Mouse (Mus musculus): ENCODE results near the gene Jmjd8.
A peak's percentile ranks its signal among the peaks of the same experiment; 100 is the strongest.

Gene Jmjd8

DNA sequence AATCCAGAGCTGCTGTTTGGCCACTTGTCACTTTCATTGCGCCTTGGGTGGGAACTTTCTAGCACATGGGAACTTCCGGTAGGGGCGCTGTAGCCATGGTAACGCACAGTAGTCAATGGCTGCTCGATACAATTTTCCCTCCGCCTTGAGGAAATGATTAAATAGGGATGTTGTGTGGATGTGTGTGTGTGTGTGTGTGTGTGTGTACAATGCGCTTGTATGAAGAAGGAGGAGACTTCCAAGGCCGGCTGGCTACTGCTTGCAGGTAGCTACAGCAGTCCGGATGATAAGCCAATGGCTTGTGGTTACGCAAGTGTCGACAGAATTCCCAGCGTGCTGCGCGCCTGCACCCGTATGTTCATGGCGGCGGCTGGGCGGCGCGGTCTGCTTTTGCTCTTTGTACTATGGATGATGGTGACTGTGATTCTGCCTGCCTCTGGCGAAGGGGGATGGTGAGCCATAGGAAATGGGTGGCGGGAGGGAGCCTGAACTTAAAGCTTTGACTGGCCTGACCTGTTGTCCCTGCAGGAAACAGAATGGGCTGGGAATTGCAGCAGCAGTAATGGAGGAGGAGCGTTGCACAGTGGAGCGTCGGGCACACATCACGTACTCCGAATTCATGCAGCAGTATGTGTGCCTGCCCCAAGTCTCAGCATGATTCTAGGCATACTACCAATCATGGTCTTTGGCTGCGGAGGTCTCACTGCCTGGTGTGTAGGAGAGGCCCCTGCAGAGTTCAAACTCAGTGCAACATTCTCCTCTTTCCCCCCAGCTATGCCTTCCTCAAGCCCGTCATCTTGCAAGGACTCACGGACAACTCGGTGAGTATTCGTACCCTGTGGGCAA is at the start of gene Jmjd8:
Gene Jmjd8, plus strand, starts transcription at position 156 of the 846 bp plus-strand sequence.
- peak; percentile 86 to 87 for DNase-seq

DNA sequence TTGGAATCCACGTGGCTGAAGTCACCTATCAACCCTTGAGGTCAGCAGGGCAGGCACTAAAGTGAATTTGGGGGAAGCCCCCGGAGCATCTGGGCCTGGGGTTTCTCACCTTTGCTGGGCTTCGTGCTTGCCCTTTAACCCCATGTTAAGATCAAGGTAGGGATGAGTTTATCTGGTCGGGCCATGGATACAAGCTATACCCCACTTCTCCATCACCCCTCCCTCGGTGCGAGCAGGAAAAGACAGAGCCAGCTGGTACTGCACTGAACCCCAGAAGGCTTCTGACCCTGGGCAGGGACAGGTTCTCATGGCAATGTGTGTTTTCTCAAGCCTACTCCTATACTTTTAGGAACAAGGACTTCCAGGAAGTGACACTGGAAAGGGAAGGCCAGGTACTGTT is 47.3 kb upstream of the Jmjd8 start:
- no peak for DNase-seq

- peak; percentile 57 to 69 for DNase-seq
Measured at GRCm38 (mm10) chr17:25783086-25783485, 45.6 kb upstream of the Jmjd8 start.

- DNase-seq, result no peak
Measured at GRCm38 (mm10) chr17:25783861-25784574, 44.6 kb upstream of the Jmjd8 start.

- peak; percentile 96 to 99 for DNase-seq
Measured at GRCm38 (mm10) chr17:25785281-25785745, 43.4 kb upstream of the Jmjd8 start, which contains the start of gene Haghl. Gene Haghl (minus strand): TSS chr17:25785673.

DNA sequence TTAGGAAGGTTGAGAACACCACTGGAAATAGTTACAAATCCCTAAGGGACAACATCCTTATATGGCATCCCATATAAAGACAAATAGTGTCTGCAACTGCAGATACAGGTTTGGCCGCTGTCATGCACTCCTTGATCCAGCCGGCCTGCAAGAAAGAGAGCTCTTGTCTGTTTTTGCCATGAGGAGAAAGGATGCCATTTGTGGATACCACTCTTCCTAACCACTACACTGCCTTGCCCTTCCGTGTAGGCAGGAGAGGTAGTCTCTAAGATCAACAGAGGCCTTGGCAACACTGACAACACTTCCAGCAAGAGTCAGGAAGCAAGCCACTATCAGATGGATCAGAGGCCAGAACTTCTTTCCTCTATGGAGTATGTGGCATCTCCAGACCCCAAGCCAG is 42.4 kb upstream of the Jmjd8 start, which contains the start of gene Ccdc78:
Gene Ccdc78, plus strand, starts transcription at position 301 of the 400 bp plus-strand sequence.
- peak in 1 of 2 experiments; percentile 11 for DNase-seq

DNA sequence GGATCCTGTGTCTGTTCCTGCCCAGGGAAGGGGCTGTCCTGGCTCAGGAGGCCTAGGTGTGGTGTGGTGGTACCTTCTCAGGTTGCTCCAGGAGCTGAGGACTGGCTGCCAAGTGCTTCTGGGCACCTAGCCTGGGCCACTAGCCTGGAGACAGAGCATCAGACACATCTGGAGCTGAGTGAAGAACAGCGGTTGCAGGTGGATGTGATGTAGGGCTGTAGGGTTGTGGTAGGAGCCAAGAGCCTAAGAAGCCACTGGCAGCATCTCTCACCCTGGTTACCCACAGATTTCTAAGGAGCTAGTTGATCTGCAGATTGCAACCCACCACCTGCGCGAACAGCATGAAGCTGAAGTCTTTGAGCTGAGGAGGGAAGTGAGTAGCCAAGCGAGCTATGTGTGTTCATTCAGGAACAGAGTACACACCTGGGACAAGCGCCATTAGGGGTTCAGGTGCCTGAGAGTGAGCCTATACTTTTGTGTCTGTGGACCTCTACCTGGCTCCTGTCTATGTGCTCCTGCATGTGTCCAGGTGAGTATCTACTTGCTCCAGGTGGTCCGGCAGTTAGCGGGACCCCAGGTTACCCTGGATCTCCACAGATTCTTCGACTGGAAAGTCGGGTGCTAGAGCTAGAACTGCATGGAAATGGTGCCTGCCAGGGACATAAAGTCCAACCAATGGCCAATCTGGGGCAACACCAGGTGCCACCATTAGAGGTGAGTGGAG is 41.7 kb upstream of the Jmjd8 start:
- peak in 1 of 2 experiments; percentile 12 for DNase-seq

GRCm38 (mm10) chr17:25791320-25791842 is 37.3 kb upstream of the Jmjd8 start:
- DNase-seq, result peak in 1 of 2 experiments; percentile 28

- peak; percentile 79 to 90 for DNase-seq
Measured at GRCm38 (mm10) chr17:25791843-25792527, 36.7 kb upstream of the Jmjd8 start.

- peak in 1 of 2 experiments; percentile 62 for DNase-seq
Measured at GRCm38 (mm10) chr17:25792615-25793014, 36.1 kb upstream of the Jmjd8 start, which contains the start of gene Fam173a. Gene Fam173a (minus strand): TSS chr17:25792901.

- peak; percentile 22 to 27 for DNase-seq
Measured at GRCm38 (mm10) chr17:25794197-25794596, 34.5 kb upstream of the Jmjd8 start.

DNA sequence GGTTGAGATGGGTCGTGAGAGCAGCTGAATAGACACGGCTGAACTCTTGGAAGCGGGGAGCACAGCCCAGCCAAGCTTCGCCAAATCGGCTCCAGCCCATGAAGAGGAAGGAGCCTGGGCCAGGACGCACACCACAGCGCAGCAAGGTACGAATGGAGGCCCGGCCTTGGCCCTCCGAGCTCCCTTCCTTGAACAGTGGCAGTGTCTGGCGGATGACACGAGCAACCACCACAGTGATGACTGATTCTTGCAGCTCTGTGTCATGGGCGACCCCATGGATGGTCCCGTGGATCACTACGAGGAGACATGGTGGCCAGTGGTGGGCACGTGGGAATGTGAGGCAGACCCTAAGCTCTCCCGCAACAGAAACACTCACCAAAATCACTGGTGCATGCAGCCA is 33.7 kb upstream of the Jmjd8 start:
- DNase-seq, result no peak

- DNase-seq, result peak; percentile 37 to 53
Measured at GRCm38 (mm10) chr17:25795609-25796092, 33.0 kb upstream of the Jmjd8 start, which contains the start of gene AC134908.4. Gene AC134908.4 (minus strand): TSS chr17:25795659.

- DNase-seq, result peak in 1 of 2 experiments; percentile 45
Measured at GRCm38 (mm10) chr17:25796211-25796771, 32.4 kb upstream of the Jmjd8 start.

- DNase-seq, result peak; percentile 73 to 81
Measured at GRCm38 (mm10) chr17:25796951-25797369, 31.7 kb upstream of the Jmjd8 start, which contains the start of gene Metrn. Gene Metrn (minus strand): TSS chr17:25797136.

- peak; percentile 74 to 75 for DNase-seq
Measured at GRCm38 (mm10) chr17:25801029-25801428, 27.6 kb upstream of the Jmjd8 start.

DNA sequence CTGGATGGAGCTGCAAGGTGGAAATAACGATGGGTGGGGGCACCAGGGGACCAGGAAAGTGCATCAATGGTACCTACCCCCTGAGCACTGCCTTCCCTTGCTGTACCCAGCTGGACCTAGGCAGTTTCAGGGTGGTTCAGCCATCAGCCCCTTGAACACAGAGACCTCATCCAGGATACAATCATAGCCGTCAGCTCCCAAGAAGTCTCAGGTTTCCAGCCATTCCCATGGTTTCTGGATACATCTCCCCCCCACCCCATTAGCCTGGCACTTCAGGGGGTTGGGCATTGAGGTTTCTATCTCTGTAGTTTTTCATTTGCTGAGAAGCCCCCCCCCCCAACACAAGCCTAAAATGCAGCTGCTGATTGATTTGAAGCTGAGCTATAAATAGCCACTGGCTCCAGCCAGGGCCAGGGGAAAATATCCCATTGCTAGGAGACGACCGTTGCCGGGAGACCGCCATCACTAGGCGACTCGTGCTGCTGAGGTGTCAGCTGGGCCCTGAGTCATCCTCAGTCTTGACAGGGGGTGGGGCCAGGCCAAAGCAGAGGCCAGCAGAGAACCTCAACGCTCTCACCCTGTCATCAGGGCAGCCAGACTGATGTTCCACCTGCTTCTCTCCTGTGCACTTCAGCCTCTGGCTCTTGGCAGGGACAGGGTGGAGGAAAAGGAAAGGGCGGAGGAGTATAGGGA is 25.7 kb upstream of the Jmjd8 start:
- DNase-seq, result peak in 1 of 2 experiments; percentile 33

GRCm38 (mm10) chr17:25806507-25806906 is 22.2 kb upstream of the Jmjd8 start:
- DNase-seq, result no peak

DNA sequence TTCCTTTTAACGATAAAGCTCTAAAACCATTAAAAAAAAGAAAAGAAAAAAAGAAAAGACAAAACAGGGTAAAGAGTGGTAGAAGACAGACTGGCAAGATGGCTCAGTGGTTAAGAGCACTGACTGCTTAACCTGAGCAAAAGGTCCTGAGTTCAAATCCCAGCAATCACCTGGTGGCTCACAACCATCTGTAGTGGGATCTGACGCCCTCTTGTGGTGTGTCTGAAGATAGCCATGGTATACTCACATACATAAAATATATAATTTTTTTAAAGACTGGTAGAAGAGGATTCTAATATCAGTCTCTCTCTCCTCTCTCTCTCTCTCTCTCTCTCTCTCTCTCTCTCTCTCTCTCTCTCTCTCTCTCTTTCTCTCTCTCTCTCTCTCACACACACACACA is 21.2 kb upstream of the Jmjd8 start:
- DNase-seq, result peak; percentile 17 to 36

DNA sequence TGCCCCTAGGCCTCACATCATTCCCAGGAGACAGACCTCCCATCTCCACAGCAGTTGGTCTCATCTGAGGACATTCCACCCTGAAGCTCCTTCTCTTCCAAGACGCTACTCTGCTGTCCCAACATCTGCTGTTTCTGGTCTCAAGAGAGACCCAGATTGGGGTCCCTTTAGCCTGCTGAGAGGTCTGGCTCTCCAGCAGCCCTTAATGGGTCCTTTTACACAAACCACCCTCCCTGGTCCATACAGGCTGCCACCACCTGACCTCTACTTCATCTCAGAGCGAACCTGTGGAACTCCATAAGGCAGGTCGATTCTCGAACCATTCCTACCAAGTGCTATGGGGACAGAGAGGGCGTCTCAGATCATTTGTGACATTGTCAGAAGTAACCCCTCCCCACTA is 20.6 kb upstream of the Jmjd8 start:
- peak in 1 of 2 experiments; percentile 22 for DNase-seq
